Mouse (Mus musculus) spleen, postnatal 14 days (tissue): ENCODE data around the gene Spaca6.

Experiments
- DNase-seq, 2 experiments: peaks; one replicate each; pipeline ENCODE4 v3.0.0; 2021 to 2022; ENCODE audit warnings: low spot score in 2 of 2

Gene Spaca6

DNA sequence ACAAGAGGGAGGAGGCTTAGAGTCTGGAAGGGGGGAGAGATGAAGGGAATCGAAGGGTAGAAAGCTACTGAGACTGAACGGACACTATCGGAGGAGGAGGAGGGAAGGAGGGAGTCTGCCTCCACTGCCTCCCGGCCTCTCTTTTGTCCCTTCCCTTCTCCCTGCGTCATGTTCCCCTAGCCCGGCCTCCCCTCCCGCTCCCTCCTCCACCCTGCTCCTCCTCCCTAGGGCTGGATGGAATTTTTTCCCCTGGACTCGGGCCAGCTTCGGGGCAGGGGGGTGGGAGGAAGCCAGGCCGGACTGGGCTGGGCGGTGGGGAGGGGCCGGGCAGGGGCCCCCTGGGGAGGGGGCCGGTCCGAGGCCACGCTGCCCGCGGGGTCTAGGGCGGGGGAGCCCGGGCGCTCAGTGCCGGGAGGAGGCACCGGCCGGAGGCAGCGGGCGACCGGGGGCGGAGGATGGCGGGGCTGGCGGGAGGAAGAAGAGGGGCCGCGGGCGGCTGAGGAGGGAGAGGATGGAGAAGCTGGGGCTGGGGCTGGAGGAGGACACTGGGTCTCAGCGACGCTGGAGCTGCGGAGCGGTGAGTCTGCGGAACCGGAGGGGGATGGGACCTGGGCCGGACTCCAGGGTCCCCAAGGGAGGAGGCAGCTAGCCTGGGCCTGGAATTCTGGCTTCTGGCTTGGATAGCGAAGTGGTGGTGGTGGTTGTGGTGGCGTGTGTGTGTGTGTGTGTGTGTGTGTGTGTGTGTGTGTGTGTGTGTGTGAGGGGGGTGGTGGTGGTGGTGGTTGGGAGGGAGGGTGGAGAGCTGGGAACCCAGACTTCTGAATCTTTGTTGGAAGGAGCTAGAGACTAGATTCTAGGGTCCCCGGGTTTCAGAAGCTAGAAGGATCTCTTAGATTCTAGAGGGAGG is at the start of gene Spaca6:
Gene Spaca6, plus strand, starts transcription at position 408 of the 907 bp plus-strand sequence.
- DNase-seq = peak in 1 of 2 experiments; percentile 8

DNA sequence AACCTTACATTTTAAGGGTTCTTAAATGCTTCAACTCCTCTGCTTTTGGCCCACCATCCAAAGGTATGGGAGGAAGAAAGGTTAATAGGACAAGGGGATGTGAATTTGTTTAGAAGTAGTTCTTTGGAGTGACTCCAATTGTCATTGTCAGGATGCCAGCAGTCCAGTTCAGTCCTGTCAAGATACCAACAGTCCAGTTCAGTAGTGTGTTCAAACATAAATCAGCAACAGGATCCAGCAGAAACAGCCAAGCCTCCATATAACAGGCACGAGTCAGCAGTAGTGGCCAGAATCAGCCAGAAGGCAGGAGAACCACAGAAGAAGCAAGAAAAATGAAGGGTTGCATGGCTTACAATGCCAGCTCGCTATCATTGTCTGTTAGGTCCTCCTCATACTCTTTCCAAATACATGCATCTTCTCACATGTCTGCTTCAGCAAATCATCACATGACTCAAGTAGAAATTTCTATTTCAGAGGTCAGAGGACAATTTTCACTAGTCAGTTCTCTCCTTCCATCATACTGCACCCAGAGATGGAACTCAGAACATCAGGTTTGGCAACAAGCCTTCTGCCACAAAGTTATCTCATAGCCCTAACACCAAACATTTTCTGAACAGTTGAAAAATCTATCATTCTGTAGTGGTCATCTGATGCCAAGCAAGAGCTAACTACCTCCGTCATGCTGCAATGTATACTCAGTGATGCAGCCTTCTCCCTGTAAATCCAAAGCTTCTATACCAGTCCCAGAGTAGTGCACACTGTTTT is 35.9 kb upstream of the Spaca6 start:
- DNase-seq = no peak

GRCm38 (mm10) chr17:17792578-17792977 is 34.4 kb upstream of the Spaca6 start:
- DNase-seq = no peak

GRCm38 (mm10) chr17:17795527-17795926 is 31.4 kb upstream of the Spaca6 start:
- DNase-seq = no peak

DNA sequence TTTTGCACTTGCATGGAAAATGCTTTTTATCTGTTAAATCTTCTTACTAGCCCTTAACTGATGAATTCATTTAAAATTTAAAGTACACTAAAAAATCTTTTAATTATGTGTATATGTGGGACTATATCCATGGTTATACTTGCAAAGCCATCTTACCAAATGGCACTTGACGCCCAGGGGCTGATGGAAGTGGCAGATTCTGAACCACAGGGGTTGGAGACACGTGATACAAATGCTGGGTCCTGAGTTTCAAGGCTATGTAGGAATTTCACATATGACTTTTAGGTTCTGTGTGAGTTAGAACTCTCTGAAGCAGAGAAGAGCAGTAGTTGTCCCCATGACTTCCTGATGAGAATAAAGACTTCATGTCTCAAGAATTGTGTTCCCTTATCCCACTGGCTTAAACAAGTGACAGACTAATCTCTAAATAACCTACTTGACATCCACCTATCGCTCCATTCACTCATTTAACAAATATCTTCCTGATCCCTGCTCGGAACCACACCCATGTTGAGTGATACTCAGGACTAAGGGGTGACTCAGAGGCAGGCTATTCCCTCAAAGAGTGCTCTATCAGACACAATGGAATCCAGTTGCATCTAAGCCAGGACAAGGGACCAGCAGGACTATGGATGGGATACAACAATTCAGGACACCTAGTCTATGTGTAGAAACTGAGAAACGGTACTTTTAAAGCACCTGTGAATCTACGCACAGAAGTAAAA is 3.2 kb upstream of the Spaca6 start:
- no peak for DNase-seq

DNA sequence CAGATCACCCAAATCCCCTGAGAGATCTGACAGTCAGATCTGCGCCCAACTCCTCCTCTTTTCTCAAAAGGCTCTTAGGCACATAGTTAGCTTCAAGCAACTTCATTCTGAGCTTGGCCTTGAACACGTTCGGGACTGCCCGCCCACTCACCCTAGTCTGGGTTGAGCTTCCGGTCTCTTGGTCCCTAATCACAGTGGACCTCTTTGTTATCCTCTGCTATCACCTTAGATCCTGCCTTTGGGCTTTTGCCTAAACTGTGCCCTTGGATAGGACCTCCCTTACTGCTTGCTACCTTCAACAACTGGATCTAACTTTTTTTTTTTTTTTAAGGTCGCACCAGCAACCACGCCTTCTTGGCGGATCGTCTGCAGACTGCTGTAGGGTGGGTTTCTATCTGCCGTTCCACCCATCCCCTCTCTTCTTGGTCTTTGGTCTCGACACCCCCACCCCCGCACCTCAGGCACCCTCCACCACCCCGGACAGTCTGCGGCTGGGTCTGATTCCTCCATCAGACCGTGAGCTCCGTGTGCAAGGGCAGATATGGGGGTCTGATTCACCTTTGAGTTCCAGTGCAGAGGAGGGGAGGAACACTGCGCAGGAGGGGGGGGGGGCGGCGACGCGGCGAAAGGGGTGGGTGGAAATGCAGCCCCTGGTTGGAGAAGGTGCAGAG is 902 bp upstream of the Spaca6 start:
- DNase-seq = no peak

DNA sequence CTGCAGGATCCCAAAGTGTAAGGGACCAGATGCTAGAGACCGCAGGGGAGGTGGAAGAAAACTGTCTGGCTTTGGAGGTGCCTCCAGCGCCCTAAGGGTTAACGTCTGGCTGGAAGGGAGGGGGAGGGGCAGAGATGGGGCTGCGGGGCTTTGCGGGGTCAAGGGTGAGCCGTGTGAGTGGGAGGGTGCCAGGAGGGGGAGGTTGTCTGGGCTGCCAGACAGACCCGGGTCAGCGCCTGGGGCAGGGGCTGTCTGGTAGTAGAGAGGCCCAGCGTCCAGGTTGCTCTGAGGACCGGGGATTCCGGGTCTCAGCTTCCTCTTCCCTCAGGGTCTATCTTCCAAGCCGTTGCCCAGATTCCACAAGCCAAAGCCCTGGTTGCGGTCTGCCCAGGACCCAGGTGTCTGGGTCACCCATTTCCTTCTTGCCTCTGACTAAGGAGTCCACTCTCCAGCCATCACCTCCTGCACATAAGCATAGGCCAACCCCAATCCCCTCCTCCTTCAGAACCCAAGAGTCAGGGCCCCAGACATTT is 766 bp downstream of the Spaca6 start:
- no peak for DNase-seq

DNA sequence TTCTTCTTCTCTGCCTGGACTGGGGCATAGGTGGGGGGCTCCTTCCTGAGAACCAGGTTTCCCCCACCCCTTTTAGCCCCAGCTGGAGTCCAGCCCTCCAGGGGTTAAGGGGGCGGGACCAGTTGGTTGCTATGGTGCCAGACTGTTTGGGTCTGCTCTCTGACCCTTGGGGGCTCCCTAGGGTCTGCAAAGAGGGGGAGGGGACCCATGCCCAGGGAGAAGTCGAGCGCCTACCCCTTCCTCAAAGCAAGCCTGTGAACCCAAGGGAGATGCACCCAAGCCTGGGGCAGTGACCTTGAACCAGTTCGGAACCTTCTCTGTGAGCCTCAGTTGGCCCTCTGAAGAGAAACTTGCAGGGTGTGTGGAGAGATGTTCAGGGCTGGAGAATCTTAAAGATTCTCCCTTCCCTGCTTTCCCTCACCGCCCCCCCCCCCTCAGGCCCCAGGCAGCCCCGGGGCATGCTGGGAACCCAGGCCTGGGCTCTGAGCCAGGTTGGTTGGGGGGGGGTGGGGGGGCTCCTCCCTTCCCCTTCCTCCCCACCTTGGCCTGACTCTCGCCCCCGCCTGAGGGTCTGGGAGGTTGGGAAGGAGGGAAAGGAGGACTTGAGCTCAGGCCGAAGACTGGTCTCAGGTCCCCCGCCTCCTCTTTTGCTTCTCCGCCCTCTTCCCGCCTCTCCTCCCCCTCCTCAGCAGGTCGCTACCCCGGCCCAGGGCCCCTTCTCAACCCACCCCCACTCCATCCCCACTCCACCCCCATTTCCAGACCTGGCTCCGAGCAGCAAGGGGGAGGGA is 1.4 kb downstream of the Spaca6 start:
- DNase-seq = no peak

DNA sequence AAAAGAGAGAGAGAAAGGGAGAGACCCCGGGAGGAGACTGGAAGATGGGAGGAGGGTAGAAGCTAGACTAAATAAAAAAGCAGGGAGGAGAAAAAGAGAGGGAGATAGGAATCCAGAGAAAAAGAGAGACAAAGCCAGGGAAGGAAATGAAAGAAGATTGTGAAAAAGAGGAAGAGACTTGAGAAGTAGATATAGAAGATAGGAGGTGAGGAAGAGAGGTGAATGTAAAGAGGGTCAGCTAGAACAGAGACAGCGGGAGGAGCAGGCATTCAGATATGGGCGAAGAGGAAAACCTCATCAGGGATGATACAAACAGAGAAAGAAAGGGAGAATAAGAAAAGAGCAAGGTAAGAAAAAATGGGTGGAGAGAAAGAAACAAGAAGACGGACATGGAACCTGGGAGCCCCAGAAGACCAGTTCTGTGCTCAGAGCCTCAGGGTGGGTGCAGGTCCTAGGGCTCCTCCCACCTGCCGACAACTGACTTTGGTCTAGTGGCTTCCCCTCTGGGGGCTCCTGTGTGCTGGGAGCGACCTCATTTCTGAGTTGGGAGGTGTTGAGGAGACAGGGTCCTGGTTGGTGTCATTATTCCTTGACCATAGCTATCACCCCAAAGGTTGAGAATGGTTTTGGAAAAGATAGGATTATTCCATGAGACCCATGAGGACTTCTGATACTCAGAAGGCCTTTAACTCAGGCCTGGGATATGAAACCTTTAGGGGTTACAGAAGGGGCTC is 2.3 kb downstream of the Spaca6 start:
- DNase-seq = no peak

DNA sequence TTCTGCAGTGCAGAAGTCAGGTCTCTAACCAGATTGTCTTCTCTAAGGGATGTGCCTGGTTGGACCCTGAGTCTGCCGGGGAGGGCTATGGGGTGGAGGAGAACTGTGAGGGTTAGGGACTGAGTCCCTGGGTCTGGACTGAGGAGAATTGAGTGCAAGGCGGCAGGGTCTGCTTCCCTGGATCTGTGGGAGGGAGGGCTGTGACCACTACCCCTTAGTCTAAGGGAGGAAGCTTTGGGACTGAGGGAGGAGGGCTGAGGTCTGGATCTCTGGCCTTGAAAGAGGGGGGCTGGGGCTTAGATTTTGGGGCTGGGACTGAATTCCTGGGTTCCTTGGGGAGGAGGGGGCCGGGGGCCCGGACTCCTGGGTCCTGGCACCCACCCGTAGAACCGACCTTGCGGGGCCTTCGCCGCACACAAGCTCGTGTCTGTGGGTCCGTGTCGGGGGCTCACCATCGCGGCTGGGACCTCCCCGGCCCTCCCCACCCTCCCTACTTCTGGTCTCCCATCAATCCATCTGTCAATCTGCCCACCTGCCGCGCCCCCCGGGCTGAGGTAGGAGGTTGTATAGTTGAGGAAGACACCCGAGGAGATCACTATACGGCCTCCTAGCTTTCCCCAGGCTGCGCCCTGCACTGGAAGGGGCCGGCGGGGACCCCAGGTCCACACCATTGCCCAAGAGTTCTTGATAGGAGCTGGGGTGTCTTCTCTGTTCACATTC is 3.0 kb downstream of the Spaca6 start:
- no peak for DNase-seq

- DNase-seq = no peak
These were observed 3.8 kb downstream of the Spaca6 start for GRCm38 (mm10) chr17:17830731-17831130.

DNA sequence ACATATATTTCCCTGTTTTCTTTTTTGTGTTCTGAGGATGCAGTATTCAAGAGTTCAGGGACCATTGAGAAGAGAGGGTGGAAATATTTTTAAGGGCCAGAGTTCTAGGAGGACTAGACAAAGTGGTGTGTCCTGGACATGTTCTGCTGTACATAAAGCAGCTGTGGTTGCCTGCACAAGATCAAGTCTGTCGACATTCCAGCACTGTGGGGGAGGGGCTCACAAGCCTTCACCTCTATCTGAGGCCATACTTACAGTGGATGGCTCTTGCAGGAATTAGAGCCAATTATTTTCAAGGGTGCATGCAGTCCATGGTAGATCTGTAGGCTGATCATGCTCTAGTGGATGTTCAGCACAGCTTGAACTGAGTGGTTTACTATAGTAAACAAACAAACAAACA is 7.9 kb downstream of the Spaca6 start:
- no peak for DNase-seq

GRCm38 (mm10) chr17:17836101-17836500 is 9.1 kb downstream of the Spaca6 start:
- no peak for DNase-seq

DNA sequence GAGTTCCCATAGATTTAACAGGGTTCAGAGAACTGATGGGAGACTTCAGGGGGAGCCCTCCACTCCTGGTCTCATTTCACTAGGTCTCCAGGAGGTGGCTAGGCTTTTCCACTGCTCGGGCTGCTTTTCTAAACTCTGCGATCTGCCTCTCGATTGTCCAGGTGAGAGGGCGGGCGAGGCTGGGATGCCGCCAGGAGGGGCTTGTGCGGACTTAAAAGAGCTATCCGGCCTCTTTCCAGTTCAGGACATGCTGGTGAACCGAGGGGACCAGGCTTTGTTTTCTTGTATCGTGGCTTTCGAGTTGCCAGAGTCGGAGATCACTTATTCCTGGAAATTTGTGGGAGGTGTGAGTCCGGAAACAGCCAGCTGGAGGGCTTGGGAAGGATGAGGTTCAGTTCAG is 10.5 kb downstream of the Spaca6 start:
- DNase-seq = no peak

DNA sequence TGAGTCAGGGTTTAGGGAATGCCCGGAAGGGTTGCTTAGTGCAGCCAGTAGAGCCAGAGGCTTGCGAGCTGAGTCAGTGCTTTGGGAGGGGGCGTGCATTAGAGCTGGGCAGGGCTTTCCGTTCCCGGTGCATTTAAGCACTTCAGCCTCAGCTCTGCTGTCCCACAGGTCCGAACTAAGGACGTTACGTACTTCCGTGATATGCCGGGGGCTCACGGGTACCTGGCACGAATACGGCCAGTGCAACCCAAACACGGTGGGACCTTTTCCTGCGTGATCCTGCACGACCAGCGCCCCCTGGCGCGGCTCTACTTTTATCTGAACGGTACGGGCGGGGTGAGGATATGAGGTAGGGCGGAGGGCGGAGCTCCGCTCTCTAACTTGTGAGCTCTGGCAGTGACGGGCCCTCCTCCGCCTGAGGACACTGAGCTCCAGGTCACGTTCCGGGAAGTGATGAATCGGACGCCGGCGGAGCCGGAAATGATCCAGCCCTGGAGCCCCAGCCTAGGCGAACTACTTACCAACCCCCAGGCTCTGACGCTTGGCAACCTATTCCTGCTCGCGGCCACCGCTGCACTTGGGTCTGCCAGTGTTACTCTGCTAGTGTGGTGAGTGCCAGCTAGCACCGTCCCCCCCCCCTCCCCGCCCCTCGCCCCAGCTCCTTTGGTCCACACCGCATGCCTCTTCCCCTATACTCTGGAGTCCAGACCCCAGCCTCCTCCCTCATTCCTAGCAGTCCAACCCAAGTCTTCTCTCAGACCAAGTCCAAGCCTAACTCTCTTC is 11.2 kb downstream of the Spaca6 start:
- peak; percentile 76 to 82 for DNase-seq

- DNase-seq = no peak
These were observed 12.3 kb downstream of the Spaca6 start for GRCm38 (mm10) chr17:17839276-17839675.

DNA sequence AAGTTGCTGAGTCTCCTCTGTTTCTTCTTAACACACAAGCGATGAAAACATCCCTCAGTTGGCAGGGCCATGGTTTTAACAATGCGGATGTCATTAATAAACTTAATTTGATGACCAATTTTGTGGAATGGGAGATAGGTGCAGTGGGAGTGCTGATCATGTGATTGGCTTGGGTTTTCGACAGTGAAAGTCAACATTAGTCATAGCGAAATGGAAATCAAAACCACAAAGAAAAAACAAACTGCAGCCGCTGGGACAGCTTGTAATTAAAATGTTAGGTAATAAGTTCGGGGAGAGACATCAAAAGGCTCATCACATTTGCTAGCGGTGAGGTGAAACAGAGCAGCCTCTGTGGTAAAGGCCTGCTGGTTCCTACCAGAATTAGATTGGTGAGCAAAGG is 13.8 kb downstream of the Spaca6 start:
- DNase-seq = no peak

GRCm38 (mm10) chr17:17843534-17844261 is 16.7 kb downstream of the Spaca6 start:
- no peak for DNase-seq
